Mouse (Mus musculus): Measurements from ENCODE around the gene Sirt6. TPM values are rescaled to one million over a fixed set of nuclear protein-coding genes. Genes with fewer than 3 reads are reported as not detected.

Sirt6 gene
- polyA plus RNA-seq, 2 experiments: 5.9 to 8.1 TPM

- H3K4me1 ChIP-seq (replicated peaks; ENCODE audit: control insufficient read depth in 2 of 2, insufficient read depth in 2 of 2, low read length in 1 of 2): peaks cover 18 to 44% of the 10 kb centered on the region in 2 experiments
- peaks cover 15% of the 10 kb centered on the region for H3K27me3 ChIP-seq (ENCODE audit: control insufficient read depth, insufficient read depth, low read length)
- no peak for TF ChIP-seq CTCF (IDR thresholded peaks at IDR 0.05; ENCODE audit: low read depth)
- TF ChIP-seq EP300 (IDR thresholded peaks at IDR 0.05; ENCODE audit: low read depth): no peak
- ATAC-seq (ENCODE audit: insufficient read depth): no peak
- H3K27ac ChIP-seq: no peak overlapping the region
- no peaks in the 10 kb centered on the region for H3K36me3 ChIP-seq (replicated peaks; ENCODE audit: control insufficient read depth, insufficient read depth, low read depth)
- H3K9ac ChIP-seq (replicated peaks): no peak overlapping the region
- no peaks in the 10 kb centered on the region for H3K9me3 ChIP-seq (ENCODE audit: control insufficient read depth, low read length)
- no peak overlapping the region for H3K4me2 ChIP-seq (ENCODE audit: low read depth)
- WGBS (ENCODE audit: insufficient replicate concordance): 63% methylated on average over 5 of the region's 5 CpGs
- H3K4me3 ChIP-seq (ENCODE audit: insufficient read depth in 1 of 2, low read depth in 2 of 2, low read length in 2 of 2): no peak overlapping the region
- DNase-seq (ENCODE audit: low read depth in 3 of 3, low spot score in 3 of 3): no peak
Observed at GRCm38 (mm10) chr10:81599630-81600029, 28.0 kb downstream of the Sirt6 start.

GRCm38 (mm10) chr10:81598871-81599270, 28.7 kb downstream of the Sirt6 start:
- DNase-seq (ENCODE audit: low read depth in 3 of 3, low spot score in 3 of 3): no peak
- TF ChIP-seq CTCF (IDR thresholded peaks at IDR 0.05; ENCODE audit: low read depth) (no peak), EP300 (IDR thresholded peaks at IDR 0.05; ENCODE audit: low read depth) (no peak)
- peaks cover 16 to 43% of the 10 kb centered on the region in 2 experiments for H3K4me1 ChIP-seq (replicated peaks; ENCODE audit: control insufficient read depth in 2 of 2, insufficient read depth in 2 of 2, low read length in 1 of 2)
- WGBS (ENCODE audit: insufficient replicate concordance): 44% methylated on average over 6 of the region's 6 CpGs
- H3K27me3 ChIP-seq (ENCODE audit: control insufficient read depth, insufficient read depth, low read length): peaks cover 15% of the 10 kb centered on the region
- no peak overlapping the region for H3K27ac ChIP-seq
- ATAC-seq (ENCODE audit: insufficient read depth): no peak
- no peaks in the 10 kb centered on the region for H3K36me3 ChIP-seq (replicated peaks; ENCODE audit: control insufficient read depth, insufficient read depth, low read depth)
- H3K9ac ChIP-seq (replicated peaks): no peak overlapping the region
- H3K9me3 ChIP-seq (ENCODE audit: control insufficient read depth, low read length): no peaks in the 10 kb centered on the region
- H3K4me3 ChIP-seq (ENCODE audit: insufficient read depth in 1 of 2, low read depth in 2 of 2, low read length in 2 of 2): no peak overlapping the region
- H3K4me2 ChIP-seq (ENCODE audit: low read depth): no peak overlapping the region

GRCm38 (mm10) chr10:81598342-81598741, 29.3 kb downstream of the Sirt6 start:
- no peak for TF ChIP-seq CTCF (IDR thresholded peaks at IDR 0.05; ENCODE audit: low read depth)
- TF ChIP-seq EP300 (IDR thresholded peaks at IDR 0.05; ENCODE audit: low read depth): no peak
- Histone ChIP-seq H3K9ac (replicated peaks) (no peak overlapping the region), H3K36me3 (replicated peaks; ENCODE audit: control insufficient read depth, insufficient read depth, low read depth) (no peaks in the 10 kb centered on the region), H3K9me3 (ENCODE audit: control insufficient read depth, low read length) (no peaks in the 10 kb centered on the region), H3K4me2 (ENCODE audit: low read depth) (no peak overlapping the region), H3K4me3 (ENCODE audit: insufficient read depth in 1 of 2, low read depth in 2 of 2, low read length in 2 of 2) (no peak overlapping the region), H3K27me3 (ENCODE audit: control insufficient read depth, insufficient read depth, low read length) (peaks cover 15% of the 10 kb centered on the region), H3K27ac (no peak overlapping the region), H3K4me1 (replicated peaks; ENCODE audit: control insufficient read depth in 2 of 2, insufficient read depth in 2 of 2, low read length in 1 of 2) (peaks cover 16 to 43% of the 10 kb centered on the region in 2 experiments)
- WGBS (ENCODE audit: insufficient replicate concordance): 37% methylated on average over 3 of the region's 3 CpGs
- no peak for ATAC-seq (ENCODE audit: insufficient read depth)
- no peak for DNase-seq (ENCODE audit: low read depth in 3 of 3, low spot score in 3 of 3)

GRCm38 (mm10) chr10:81597137-81597950, 30.3 kb downstream of the Sirt6 start:
- Histone ChIP-seq H3K4me2 (ENCODE audit: low read depth) (peak overlapping the region; percentile 44), H3K9ac (replicated peaks) (no peak overlapping the region), H3K27ac (no peak overlapping the region), H3K9me3 (ENCODE audit: control insufficient read depth, low read length) (no peaks in the 10 kb centered on the region), H3K4me3 (ENCODE audit: insufficient read depth in 1 of 2, low read depth in 2 of 2, low read length in 2 of 2) (peak overlapping the region in 1 of 2 experiments; percentile 22; a peak in 1 of 4 replicates), H3K36me3 (replicated peaks; ENCODE audit: control insufficient read depth, insufficient read depth, low read depth) (no peaks in the 10 kb centered on the region), H3K4me1 (replicated peaks; ENCODE audit: control insufficient read depth in 2 of 2, insufficient read depth in 2 of 2, low read length in 1 of 2) (peaks cover 16 to 36% of the 10 kb centered on the region in 2 experiments), H3K27me3 (ENCODE audit: control insufficient read depth, insufficient read depth, low read length) (peaks cover 15% of the 10 kb centered on the region)
- ATAC-seq (ENCODE audit: insufficient read depth): no peak
- no peak for DNase-seq (ENCODE audit: low read depth in 3 of 3, low spot score in 3 of 3)
- WGBS (ENCODE audit: insufficient replicate concordance): 9% methylated on average over 12 of the region's 12 CpGs
- TF ChIP-seq CTCF (IDR thresholded peaks at IDR 0.05; ENCODE audit: low read depth): no peak
- no peak for TF ChIP-seq EP300 (IDR thresholded peaks at IDR 0.05; ENCODE audit: low read depth)

GRCm38 (mm10) chr10:81596611-81597010, 31.0 kb downstream of the Sirt6 start:
- peaks cover 15% of the 10 kb centered on the region for H3K27me3 ChIP-seq (ENCODE audit: control insufficient read depth, insufficient read depth, low read length)
- H3K9me3 ChIP-seq (ENCODE audit: control insufficient read depth, low read length): no peaks in the 10 kb centered on the region
- H3K4me1 ChIP-seq (replicated peaks; ENCODE audit: control insufficient read depth in 2 of 2, insufficient read depth in 2 of 2, low read length in 1 of 2): peaks cover 15 to 32% of the 10 kb centered on the region in 2 experiments
- no peaks in the 10 kb centered on the region for H3K36me3 ChIP-seq (replicated peaks; ENCODE audit: control insufficient read depth, insufficient read depth, low read depth)
- WGBS (ENCODE audit: insufficient replicate concordance): 23% methylated on average over 10 of the region's 10 CpGs
- peak overlapping the region; percentile 44 for H3K4me2 ChIP-seq (ENCODE audit: low read depth)
- TF ChIP-seq EP300 (IDR thresholded peaks at IDR 0.05; ENCODE audit: low read depth) (no peak), CTCF (IDR thresholded peaks at IDR 0.05; ENCODE audit: low read depth) (no peak)
- DNase-seq (ENCODE audit: low read depth in 3 of 3, low spot score in 3 of 3) (no peak), ATAC-seq (ENCODE audit: insufficient read depth) (no peak)
- peak overlapping the region in 1 of 2 experiments; percentile 27; a peak in 1 of 4 replicates for H3K4me3 ChIP-seq (ENCODE audit: insufficient read depth in 1 of 2, low read depth in 2 of 2, low read length in 2 of 2)
- H3K9ac ChIP-seq (replicated peaks): no peak overlapping the region
- no peak overlapping the region for H3K27ac ChIP-seq

Data from liver, embryonic 14.5 days (tissue).